Mouse (Mus musculus): ENCODE data around the gene Kansl1.

The Kansl1 gene

DNA sequence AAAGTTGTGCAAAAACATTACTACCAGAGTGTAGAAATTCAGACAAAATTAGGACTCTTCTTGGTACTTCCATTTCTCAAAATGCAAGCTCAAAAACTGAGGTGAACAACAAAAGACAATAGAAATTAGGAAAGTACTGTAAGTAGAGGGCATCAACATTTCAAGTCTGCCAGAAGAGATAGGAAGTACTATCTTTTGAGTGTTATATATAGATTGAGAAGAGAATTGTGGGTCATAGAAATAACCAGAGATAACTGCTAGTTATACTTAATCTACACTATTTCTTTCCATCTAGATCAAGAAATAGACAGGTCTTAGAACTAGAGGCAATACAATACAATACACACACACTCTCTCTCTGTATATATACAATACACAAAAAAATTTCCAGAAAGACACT lies 30.2 kb downstream of the Kansl1 start:
- DNase-seq = no peak

- no peak for DNase-seq
Observed at GRCm38 (mm10) chr11:104436394-104436954, 32.2 kb downstream of the Kansl1 start.

GRCm38 (mm10) chr11:104435753-104436152 lies 32.9 kb downstream of the Kansl1 start:
- no peak for DNase-seq

GRCm38 (mm10) chr11:104435141-104435540 lies 33.5 kb downstream of the Kansl1 start:
- DNase-seq = no peak

- DNase-seq = no peak
Observed at GRCm38 (mm10) chr11:104432251-104432650, 36.4 kb downstream of the Kansl1 start.

DNA sequence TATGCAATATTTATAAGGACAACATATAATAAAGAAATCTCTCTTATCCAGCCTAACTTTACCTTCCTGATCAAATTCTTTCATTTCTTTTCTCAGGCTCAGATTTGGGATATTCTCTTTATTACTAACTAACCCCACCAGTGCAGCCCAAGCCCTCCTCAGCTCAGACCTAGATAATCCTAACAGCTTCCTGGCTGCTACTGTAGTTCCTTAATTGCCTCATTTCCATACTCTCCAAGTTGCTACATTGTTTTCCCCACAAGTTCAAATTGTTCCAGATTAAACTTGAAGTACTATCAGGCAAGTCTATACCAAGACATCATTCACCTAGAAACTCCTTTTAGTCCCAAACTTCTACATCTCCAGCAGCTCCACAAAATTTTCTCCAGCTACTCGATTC lies 36.9 kb downstream of the Kansl1 start:
- DNase-seq = no peak

- DNase-seq = peak; percentile 56 to 66
Observed at GRCm38 (mm10) chr11:104424727-104425416, 43.8 kb downstream of the Kansl1 start.

DNA sequence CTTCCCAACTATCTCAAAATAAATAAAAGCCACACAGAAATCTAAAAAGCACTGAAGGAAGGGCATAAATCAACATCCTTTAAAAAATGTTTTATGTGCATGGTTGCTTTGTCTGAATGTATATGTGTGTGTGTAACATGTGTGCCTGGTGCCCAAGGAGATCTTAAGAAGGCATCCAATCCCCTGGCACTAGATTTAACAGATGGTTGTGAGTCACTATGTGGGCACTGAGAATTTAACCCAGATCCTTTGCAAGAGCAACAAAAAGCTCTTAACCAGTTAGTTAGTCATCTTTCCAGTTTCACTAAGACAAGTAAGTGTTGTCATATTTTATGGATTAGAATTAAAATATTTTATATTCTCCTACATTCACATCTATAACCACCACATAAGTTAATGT lies 56.4 kb downstream of the Kansl1 start:
- DNase-seq = no peak

DNA sequence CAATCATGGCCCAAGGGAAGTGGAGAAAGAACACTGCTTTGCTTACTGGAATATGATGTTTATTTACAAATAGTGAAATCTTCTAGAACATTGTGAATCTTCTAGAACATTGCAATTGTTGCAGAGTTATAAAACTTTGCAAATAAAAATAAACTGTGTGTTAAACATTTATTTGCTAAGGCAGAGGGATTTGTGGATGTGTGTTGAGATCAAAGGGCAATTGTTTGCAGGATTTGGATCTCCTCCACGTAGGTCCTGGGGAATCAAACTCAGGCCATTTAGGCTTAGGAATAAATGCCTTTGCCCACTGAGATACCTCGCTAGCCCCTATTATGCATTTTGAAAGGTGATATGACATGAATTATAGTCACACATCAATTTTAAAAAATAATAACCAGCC lies 61.3 kb downstream of the Kansl1 start:
- DNase-seq = no peak

GRCm38 (mm10) chr11:104400961-104401360 lies 67.7 kb downstream of the Kansl1 start:
- DNase-seq = no peak

GRCm38 (mm10) chr11:104399459-104400216 lies 69.0 kb downstream of the Kansl1 start:
- DNase-seq = no peak

GRCm38 (mm10) chr11:104395648-104396047 lies 73.0 kb downstream of the Kansl1 start:
- DNase-seq = no peak

DNA sequence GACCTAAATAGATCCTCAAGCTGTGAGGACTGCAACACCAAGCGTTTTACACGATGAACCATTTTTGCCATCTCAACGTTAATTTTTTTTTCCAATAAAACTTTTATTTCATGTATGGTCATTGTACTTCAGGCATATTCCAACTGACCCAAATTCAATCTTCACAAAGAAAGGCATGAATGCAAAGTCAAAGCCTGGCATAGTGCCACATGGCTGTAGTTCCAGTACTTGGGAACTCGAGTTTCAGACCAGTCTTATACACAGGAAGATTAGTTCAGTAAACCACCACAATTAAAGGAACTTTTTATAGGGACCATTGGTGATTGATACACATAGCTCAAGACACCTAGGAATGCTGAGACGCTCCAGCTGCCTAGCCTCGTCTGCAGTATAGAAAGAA lies 75.5 kb downstream of the Kansl1 start:
- no peak for DNase-seq

GRCm38 (mm10) chr11:104392153-104392552 lies 76.5 kb downstream of the Kansl1 start:
- no peak for DNase-seq

DNA sequence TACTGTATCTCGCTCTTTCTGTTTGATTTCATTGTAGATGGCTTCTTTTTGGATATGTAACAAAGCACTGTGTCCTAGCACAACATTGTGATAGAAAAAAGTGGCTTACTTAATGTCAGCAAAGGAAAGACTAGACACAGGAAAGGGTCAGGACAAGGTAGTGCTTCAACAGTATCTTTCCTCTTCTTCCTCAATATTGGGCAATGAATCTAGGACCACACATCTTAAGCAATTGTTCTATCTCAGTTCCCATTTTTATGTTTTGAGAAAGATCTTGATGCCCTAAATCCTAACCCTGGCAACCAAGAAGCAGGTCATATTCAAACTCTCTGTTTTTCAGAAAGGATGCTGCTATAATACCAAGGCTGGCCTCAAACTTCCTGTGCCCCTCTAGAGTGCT lies 81.4 kb downstream of the Kansl1 start:
- DNase-seq = no peak

GRCm38 (mm10) chr11:104386595-104386994 lies 82.1 kb downstream of the Kansl1 start:
- no peak for DNase-seq

DNA sequence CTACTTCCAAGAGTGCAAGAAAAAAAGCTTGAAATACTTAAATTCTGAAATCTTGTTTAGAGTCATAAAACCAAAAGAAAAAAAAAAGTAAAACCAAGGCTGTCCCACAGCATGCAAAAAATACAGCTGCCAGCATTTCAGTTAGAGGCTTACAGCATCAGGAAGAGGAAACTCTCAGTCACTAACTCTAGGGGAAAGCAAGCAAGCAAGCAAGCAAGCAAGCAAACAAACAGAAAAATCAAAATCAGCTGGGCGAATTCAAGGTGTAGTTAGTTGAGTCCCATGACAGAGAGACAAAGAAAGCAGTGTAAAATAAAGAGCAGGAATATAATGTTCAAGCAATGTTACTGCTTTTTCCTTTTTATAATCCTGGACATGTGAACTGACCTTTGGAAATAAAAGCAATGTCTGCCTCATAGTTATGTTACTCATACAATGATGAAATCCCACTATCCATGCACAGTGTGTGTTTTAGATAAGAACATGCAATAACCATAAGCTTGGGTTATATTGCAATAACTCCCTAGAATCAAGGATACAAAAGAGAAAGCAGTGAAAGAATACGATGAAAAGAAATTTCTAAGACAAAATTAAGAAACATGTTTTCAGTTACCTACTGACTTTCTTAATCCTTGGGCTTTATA lies 85.4 kb downstream of the Kansl1 start:
- DNase-seq = no peak

DNA sequence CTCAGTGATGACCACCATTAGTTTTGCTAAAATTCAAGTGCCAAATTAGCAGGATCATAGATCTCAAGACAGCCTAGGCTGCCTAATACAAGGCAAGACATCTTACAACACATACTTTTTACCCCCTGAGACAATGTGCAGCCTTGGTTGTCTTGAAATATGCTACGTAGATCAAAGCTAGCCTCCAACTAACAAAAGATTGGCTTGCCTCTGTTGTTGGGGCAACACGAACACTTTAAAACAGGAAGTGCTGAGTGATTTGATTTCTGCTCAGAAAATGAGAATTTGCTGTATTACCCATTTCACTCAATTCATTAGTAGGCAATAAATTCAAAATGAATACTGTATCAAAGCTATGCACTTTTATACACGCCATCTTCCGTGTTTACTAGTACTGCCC lies 86.8 kb downstream of the Kansl1 start:
- DNase-seq = no peak

DNA sequence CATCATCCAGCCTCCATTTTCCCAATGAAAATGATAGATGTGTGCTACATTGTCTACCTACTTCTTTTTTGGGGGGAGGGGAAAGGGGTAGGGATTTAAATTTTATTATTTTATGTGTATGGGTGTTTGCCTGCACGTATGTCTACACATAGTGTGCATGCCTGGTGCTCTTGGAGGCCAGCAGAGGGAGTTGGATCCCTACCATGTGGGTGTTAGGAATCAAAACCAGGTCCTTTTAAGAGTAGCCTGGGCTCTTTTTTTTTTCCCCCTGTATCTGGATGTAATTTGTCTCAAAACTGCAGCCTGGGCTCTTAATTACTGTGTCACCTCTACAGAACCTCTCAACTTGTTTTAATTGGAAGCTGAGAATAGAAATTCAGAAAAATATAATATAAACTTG lies 89.0 kb downstream of the Kansl1 start:
- DNase-seq = peak in 1 of 2 experiments; percentile 17

GRCm38 (mm10) chr11:104376291-104376690 lies 92.4 kb downstream of the Kansl1 start:
- no peak for DNase-seq

DNA sequence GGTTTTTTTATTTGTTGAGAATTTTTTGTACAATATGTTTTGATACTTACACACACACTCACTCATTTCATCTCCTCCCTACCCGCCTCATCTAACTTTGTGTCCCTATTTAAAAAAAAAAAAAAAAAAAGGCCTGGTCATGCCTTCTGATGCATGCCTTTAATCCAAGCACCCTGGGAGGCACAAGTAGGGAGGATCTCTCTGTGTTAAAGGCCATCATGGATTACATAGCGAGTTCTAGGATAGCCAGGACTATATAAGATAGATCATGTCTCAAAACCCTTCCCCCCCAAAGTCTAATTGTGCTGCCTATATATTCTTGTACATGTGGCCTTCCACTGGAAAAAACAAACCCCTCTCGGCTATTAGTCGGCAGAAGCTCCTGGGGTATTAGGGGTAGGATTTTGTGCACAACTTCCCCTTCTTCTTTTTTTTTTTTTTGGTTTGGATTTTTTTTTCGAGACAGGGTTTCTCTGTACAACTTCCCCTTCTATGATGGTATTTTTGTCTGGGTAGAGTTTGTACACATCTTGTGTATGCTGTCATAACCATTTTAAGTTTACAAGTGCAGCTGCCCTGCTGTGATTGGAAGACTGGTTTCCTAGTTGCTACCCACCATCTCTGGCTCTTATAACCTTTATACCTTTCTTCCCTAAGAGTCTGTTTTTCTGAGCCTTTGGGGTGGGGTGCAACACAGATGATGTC lies 101.0 kb downstream of the Kansl1 start:
- no peak for DNase-seq

DNA sequence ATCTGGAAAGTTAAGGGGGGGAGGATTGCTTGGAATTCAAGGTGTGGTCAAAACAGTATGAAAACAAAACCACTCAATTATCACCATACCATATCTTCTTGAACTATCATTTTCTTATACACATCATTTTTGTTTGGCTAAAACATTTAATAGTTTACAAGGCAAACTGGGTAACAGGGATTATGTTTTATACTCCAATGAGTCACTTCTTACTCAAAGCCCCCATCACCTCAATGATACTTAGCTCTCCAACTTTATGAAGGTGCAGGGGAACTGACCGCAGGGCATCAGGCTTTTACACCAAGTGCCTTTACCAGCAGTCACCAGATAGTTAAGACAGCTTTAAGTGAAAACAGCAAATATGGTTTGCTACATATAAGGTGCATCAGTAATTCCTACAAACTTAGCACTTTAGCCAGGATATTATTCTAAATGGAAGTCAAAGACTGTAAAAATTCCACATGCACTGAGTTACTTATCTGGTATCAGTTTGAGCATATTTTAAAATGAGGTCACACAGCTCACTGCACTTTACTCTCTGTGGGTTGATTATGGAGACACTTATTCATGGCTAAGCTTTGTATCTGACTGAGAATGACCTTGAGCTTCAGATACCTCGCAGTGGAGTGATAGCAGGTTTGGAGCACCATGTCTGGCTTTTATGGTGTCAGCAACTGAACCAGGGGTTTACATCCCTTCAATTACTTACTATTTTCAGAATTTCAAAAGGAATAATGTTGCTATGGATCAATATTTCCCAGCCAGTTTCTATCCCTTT lies 104.6 kb downstream of the Kansl1 start:
- DNase-seq = no peak

Measured in lung, adult 18-20 months (tissue).